Mouse (Mus musculus) G1E (cell line): ENCODE data around the gene Fmo1. TPM values are rescaled to one million over a fixed set of nuclear protein-coding genes. Genes with fewer than 3 reads are reported as not detected.
"Not testable (repeated sequence)": the region's sequence is repeated elsewhere in the genome, so short reads cannot be mapped to it uniquely, and the experiment has no call there.

Experiments
- ATAC-seq: 2 replicates; pipeline ENCODE4 v1.8.0; 2016; ENCODE audit warnings: mild to moderate bottlenecking; ENCODE audit not compliant: insufficient number of reproducible peaks, poor library complexity, low FRiP score, severe bottlenecking; ENCODE audit errors: extremely low read depth
- DNase-seq: peaks from one replicate; pipeline ENCODE4 v3.0.0; 2012; ENCODE audit warnings: low spot score
- H3K27me3 ChIP-seq: 2 replicates; pipeline ENCODE4 v1.6.1; 2012; ENCODE audit warnings: mild to moderate bottlenecking, low read length, inconsistent platforms; ENCODE audit not compliant: insufficient read depth
- H3K36me3 ChIP-seq: replicated peaks from 2 replicates; pipeline ENCODE3; 2012; ENCODE audit warnings: mild to moderate bottlenecking, inconsistent platforms
- H3K4me1 ChIP-seq: 2 replicates; pipeline ENCODE4 v1.6.1; 2012; ENCODE audit warnings: low read depth, low read length, inconsistent platforms, mixed read lengths; ENCODE audit not compliant: insufficient read depth
- H3K4me3 ChIP-seq: 2 replicates; pipeline ENCODE4 v1.5.1; 2012; ENCODE audit warnings: low read depth, mild to moderate bottlenecking, inconsistent platforms, low read length, moderate library complexity, mixed read lengths
- H3K9me3 ChIP-seq: replicated peaks from 2 replicates; pipeline ENCODE4 v1.6.1; 2012; ENCODE audit warnings: inconsistent platforms
- CTCF ChIP-seq: IDR thresholded peaks from 2 replicates; pipeline ENCODE4 v1.5.1; 2012; ENCODE audit warnings: low read depth, low read length, inconsistent platforms, mixed read lengths
- GATA1 ChIP-seq: IDR thresholded peaks from 2 replicates; pipeline ENCODE4 v1.6.1; 2012; ENCODE audit warnings: borderline replicate concordance, low read length, inconsistent platforms, mixed read lengths
- GATA2 ChIP-seq: IDR thresholded peaks from 2 replicates; pipeline ENCODE4 v1.6.1; 2012; ENCODE audit warnings: low read depth, low read length, inconsistent platforms, borderline replicate concordance
- POLR2AphosphoS5 ChIP-seq: IDR thresholded peaks from 2 replicates; pipeline ENCODE4 v1.6.1; 2012; ENCODE audit warnings: low read depth, low read length, inconsistent platforms; ENCODE audit not compliant: insufficient replicate concordance
- TAL1 ChIP-seq: conservative IDR thresholded peaks from 2 replicates; pipeline ENCODE4 v1.6.1; 2012; ENCODE audit warnings: low read depth, low read length, inconsistent platforms, mixed read lengths
- polyA plus RNA-seq: library from polyadenylated mRNA; stranded (reverse); fragments of >175 nt; gene quantifications from 2 replicates; pipeline ENCODE4 v1.2.3, GENCODE M21; 2012
- total RNA-seq, 2 experiments: library from RNA; stranded (forward) in 1 of 2; stranded (reverse) in 1 of 2; fragments of 200-1000 nt in 1 of 2; fragments of >200 nt in 1 of 2; fragmentation: Nextera tagmentation in 1 of 2; gene quantifications; 2 replicates each; pipeline ENCODE4 v1.2.3; 2014 to 2017

Gene Fmo1
- total and polyA plus RNA-seq, 3 experiments: 0.82 TPM; not detected in 2

- ATAC-seq (no peak), DNase-seq (no peak)
- TF ChIP-seq POLR2AphosphoS5: no peak
- no peak for TF ChIP-seq TAL1
- TF ChIP-seq GATA2: no peak
- TF ChIP-seq CTCF: no peak
- TF ChIP-seq GATA1: no peak
- H3K27me3 ChIP-seq: no peaks in the 10 kb centered on the region
- H3K9me3 ChIP-seq: no peaks in the 10 kb centered on the region
- H3K4me1 ChIP-seq: no peaks in the 10 kb centered on the region
- H3K4me3 ChIP-seq: no peak overlapping the region
- no peaks in the 10 kb centered on the region for H3K36me3 ChIP-seq
Measured at GRCm38 (mm10) chr1:162792306-162793044, 73.9 kb downstream of the Fmo1 start.

GRCm38 (mm10) chr1:162785222-162785621 lies 81.2 kb downstream of the Fmo1 start:
- no peaks in the 10 kb centered on the region for H3K27me3 ChIP-seq
- no peaks in the 10 kb centered on the region for H3K36me3 ChIP-seq
- no peaks in the 10 kb centered on the region for H3K9me3 ChIP-seq
- TF ChIP-seq GATA2 (no peak), GATA1 (no peak), TAL1 (no peak), POLR2AphosphoS5 (no peak), CTCF (no peak)
- DNase-seq (no peak), ATAC-seq (no peak)
- H3K4me1 ChIP-seq: no peaks in the 10 kb centered on the region
- no peak overlapping the region for H3K4me3 ChIP-seq

DNA sequence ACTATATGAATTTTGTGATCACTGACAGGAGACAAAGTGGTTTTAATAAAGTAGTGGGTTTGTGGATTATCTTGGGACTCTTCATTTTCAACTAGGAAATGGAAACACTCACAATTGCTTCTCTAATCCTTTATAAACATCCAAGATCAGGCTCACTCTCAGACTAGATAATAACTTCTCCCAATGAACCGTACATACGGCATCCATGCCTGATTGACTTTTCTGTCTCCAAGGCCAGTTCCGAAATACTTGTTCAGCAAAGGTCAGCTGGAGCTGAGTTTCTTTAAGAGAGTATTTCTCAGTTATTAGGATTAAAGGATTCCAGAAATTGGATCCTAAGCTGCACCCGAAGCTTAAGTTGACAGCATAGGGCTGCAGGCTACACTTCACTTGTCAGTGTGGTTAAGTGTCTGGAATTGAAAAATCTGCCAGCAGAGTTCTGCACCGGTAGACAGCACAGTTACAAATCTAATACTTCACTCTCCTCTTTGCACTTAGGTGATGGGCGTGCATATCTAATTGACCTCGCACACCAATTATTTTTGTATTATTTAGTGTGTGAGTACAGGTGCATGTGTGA lies 82.7 kb downstream of the Fmo1 start:
- Histone ChIP-seq H3K4me1 (no peaks in the 10 kb centered on the region), H3K36me3 (no peaks in the 10 kb centered on the region), H3K4me3 (no peak overlapping the region), H3K9me3 (no peaks in the 10 kb centered on the region), H3K27me3 (no peaks in the 10 kb centered on the region)
- no peak for TF ChIP-seq CTCF
- no peak for TF ChIP-seq GATA2
- TF ChIP-seq TAL1: no peak
- TF ChIP-seq GATA1: no peak
- TF ChIP-seq POLR2AphosphoS5: no peak
- no peak for DNase-seq
- no peak for ATAC-seq

- H3K36me3 ChIP-seq, H3K4me3 ChIP-seq, ATAC-seq, H3K27me3 ChIP-seq, H3K9me3 ChIP-seq, DNase-seq, H3K4me1 ChIP-seq: not testable (repeated sequence)
Measured at GRCm38 (mm10) chr1:162781035-162781434, 85.4 kb downstream of the Fmo1 start.

Other genes starting within 250 kb of the Fmo1 start
- not detected in 2 replicates for gene Myoc, start 227.5 kb downstream of the Fmo1 start, total RNA-seq (2014; fragmentation: Nextera tagmentation)
- gene Myoc, start 227.5 kb downstream of the Fmo1 start, total RNA-seq (2017): 0.11 and 0.12 TPM in 2 replicates
- gene Myoc, start 227.5 kb downstream of the Fmo1 start, polyA plus RNA-seq: not detected in 2 replicates
- not detected in 2 replicates for gene Myocos, start 208.4 kb downstream of the Fmo1 start, total RNA-seq (2014; fragmentation: Nextera tagmentation)
- not detected in 2 replicates for gene Myocos, start 208.4 kb downstream of the Fmo1 start, total RNA-seq (2017)
- gene Myocos, start 208.4 kb downstream of the Fmo1 start, polyA plus RNA-seq: not detected in 2 replicates
- gene Prrc2c, start 126.1 kb downstream of the Fmo1 start, total RNA-seq (2014; fragmentation: Nextera tagmentation): 586 and 595 TPM in 2 replicates
- 124 and 152 TPM in 2 replicates for gene Prrc2c, start 126.1 kb downstream of the Fmo1 start, total RNA-seq (2017)
- 84.7 and 98.0 TPM in 2 replicates for gene Prrc2c, start 126.1 kb downstream of the Fmo1 start, polyA plus RNA-seq
- not detected in 2 replicates for gene Fmo4, start 52.6 kb downstream of the Fmo1 start, total RNA-seq (2014; fragmentation: Nextera tagmentation)
- gene Fmo4, start 52.6 kb downstream of the Fmo1 start, total RNA-seq (2017): 0.22 TPM in 1 of 2 replicates, not detected in the other
- gene Fmo4, start 52.6 kb downstream of the Fmo1 start, polyA plus RNA-seq: 0.03 TPM in 1 of 2 replicates, not detected in the other
- gene Fmo2, start 32.1 kb upstream of the Fmo1 start, total RNA-seq (2014; fragmentation: Nextera tagmentation): not detected in 2 replicates
- gene Fmo2, start 32.1 kb upstream of the Fmo1 start, total RNA-seq (2017): 0.16 and 0.35 TPM in 2 replicates
- gene Fmo2, start 32.1 kb upstream of the Fmo1 start, polyA plus RNA-seq: 0.03 TPM in 1 of 2 replicates, not detected in the other
- not detected in 2 replicates for gene Fmo6, start 70.9 kb upstream of the Fmo1 start, total RNA-seq (2014; fragmentation: Nextera tagmentation)
- 0.11 TPM in 1 of 2 replicates, not detected in the other for gene Fmo6, start 70.9 kb upstream of the Fmo1 start, total RNA-seq (2017)
- not detected in 2 replicates for gene Fmo6, start 70.9 kb upstream of the Fmo1 start, polyA plus RNA-seq
- gene Fmo3, start 117.9 kb upstream of the Fmo1 start, total RNA-seq (2014; fragmentation: Nextera tagmentation): not detected in 2 replicates
- not detected in 2 replicates for gene Fmo3, start 117.9 kb upstream of the Fmo1 start, total RNA-seq (2017)
- gene Fmo3, start 117.9 kb upstream of the Fmo1 start, polyA plus RNA-seq: not detected in 2 replicates
- not detected in 2 replicates for gene Mroh9, start 219.1 kb upstream of the Fmo1 start, total RNA-seq (2014; fragmentation: Nextera tagmentation)
- gene Mroh9, start 219.1 kb upstream of the Fmo1 start, total RNA-seq (2017): not detected in 2 replicates
- gene Mroh9, start 219.1 kb upstream of the Fmo1 start, polyA plus RNA-seq: not detected in 2 replicates